Mouse (Mus musculus): ENCODE data around the gene Dnase1.
A peak's percentile ranks its signal among the peaks of the same experiment; 100 is the strongest.
"Not testable (repeated sequence)": the region's sequence is repeated elsewhere in the genome, so short reads cannot be mapped to it uniquely, and the experiment has no call there.

Dnase1 gene

GRCm38 (mm10) chr16:4041646-4042045 is 4.9 kb downstream of the Dnase1 start:
- ATAC-seq (ENCODE audit: insufficient number of reproducible peaks, low FRiP score, low TSS enrichment), result no peak

DNA sequence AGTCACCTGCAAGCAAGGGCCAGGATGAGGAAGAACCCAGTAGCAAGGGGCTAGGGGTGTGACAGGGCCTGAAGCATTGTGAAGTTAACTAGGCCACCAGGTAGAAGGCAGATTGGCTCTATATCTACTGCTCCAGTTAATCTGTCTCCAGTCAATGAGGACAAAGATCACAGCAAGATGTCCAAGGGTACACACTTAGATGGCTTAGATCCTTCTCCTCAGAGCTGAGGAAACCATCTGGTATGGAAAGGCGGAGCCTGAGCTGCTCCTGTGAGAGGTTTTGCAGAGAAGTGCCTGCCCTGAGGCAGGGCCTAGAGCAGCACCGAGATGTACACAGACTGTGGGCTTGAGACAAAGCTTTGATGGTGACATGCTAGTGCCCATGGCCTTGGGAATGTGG is 7.4 kb downstream of the Dnase1 start:
- ATAC-seq (ENCODE audit: insufficient number of reproducible peaks, low FRiP score, low TSS enrichment), result no peak

- no peak for ATAC-seq (ENCODE audit: insufficient number of reproducible peaks, low FRiP score, low TSS enrichment)
These were observed 8.8 kb downstream of the Dnase1 start for GRCm38 (mm10) chr16:4045524-4045923.

DNA sequence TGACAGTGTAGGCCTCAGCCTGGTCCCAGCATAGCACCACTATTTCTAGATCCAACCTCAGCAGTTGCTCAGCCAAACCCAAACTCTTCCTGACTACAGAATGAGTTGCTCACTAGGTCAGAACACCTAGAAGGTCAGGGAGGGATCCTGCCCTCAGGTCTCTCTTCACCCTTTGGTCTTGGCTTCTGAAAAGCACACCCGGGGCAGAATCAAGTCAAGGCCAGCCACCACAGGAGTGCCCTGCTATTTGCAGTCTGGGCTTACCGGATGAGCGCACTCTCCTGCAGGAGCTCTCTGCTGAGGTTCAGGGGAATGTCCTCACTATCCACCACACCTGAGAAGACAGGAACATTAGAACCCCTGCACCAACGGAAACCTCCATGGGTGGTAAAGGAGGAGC is 15.9 kb downstream of the Dnase1 start:
- ATAC-seq (ENCODE audit: insufficient number of reproducible peaks, low FRiP score, low TSS enrichment), result no peak

- ATAC-seq (ENCODE audit: insufficient number of reproducible peaks, low FRiP score, low TSS enrichment), result no peak
These were observed 17.1 kb downstream of the Dnase1 start for GRCm38 (mm10) chr16:4053811-4054210.

DNA sequence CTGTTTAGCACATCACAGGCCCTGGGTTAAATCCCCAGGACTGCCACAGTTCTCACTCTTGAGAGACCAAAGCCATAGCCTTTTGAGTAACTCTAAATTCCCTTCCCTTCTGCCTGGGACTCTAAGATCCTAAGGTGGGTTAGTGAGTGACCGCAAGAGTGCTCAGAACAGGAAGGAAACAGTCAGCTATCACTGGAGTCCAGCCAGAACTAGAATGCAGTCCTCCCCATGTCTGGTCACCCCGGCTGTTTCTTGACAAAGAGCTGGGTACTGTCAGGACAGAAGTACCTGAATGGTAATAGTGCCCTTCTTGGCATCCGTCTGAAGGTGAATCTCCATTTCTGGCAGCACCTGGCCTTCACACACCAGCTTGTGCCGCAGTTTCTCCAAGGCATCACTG is 28.2 kb downstream of the Dnase1 start:
- no peak for ATAC-seq (ENCODE audit: insufficient number of reproducible peaks, low FRiP score, low TSS enrichment)

DNA sequence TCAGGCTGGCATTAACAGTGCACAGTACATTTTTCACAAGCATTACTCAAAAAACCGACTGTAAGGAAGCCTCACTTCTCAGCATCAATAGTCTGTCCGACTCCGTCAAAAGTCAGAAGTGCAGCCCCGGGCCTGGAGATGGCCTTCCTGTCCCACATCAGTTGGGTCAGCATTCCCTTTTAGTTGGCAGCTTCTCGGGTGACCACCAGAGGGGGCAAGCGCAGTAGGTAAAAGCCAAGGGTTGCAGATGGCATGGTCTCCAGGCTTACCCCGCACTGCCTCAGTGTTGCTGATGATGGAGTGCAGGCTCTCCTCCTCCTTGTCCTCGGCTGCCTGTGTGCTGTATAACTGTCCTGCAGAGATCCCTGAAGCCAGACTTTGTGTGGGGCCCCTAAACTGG is 31.8 kb downstream of the Dnase1 start:
- ATAC-seq (ENCODE audit: insufficient number of reproducible peaks, low FRiP score, low TSS enrichment), result no peak

- ATAC-seq (ENCODE audit: insufficient number of reproducible peaks, low FRiP score, low TSS enrichment), result no peak
These were observed 37.6 kb downstream of the Dnase1 start for GRCm38 (mm10) chr16:4074297-4074696.

DNA sequence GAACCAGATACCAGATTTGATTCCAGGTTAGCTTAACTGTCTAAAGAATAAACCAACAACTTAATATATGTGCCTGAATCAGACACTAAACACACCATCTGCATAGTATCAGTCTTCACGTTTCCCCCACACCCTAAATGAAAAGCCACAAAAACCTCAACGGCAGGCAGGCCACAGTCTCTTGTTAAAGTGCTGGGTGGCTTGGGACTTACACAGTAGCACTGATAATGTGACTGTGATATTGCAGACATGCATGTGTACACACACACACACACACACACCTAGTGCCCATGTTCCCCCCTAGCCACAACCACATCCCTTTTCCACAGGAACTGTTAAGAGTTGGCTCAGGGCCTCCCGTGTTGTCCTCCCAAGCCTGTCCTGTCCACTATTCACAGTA is 38.1 kb downstream of the Dnase1 start:
- ATAC-seq (ENCODE audit: insufficient number of reproducible peaks, low FRiP score, low TSS enrichment), result no peak

DNA sequence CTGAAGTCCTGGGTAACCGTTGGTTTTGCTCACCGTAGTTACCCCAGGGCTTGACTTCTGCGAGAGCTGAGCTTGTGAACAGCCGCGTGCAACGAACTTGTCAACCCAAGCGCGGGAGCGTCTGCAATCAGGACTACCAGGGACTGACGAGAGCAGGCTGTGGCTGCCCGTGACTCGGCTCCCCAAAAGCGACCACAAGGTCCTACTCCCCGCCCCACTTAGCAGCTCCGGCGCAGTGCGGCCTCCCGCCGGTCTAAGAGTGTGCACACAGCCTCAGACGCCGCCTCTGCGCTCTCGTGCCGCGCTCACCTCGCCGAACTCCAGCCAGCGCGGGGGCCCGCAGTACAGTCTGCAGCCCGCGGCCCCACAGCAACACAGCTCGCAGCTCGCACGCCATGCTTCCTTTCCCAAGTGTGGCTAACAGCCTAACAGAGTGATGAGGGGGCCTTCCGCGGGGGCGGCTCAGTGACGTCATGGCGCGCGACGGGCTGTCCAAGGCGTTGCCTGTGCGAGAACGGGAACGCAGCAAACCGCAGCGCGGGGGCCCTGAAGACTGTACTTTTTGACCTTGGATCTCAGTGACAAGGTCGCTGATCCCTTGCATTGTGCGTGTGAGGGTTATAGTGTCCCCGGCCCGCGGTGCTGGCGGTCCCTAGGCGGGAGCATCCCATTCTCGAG is 40.8 kb downstream of the Dnase1 start, which contains the start of gene Trap1:
Gene Trap1 (minus strand): TSS at position 444 of the 678 bp plus-strand sequence.
- ATAC-seq (ENCODE audit: insufficient number of reproducible peaks, low FRiP score, low TSS enrichment), result peak; percentile 90

DNA sequence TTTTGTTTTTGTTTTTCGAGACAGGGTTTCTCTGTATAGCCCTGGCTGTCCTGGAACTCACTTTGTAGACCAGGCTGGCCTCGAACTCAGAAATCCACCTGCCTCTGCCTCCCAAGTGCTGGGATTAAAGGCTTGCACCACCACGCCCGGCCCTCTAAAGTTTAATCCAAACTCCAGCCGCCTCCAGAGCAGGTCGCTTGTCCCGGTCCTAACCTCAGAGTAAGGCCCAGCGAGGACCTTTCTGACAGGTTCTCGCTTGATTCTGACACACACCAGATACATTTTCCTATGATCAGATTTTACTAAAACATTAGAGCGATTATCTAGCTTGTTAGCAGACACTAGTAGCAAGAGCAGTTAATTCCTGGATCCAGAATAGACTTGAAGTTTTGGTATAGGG is 41.6 kb downstream of the Dnase1 start:
- ATAC-seq (ENCODE audit: insufficient number of reproducible peaks, low FRiP score, low TSS enrichment), result not testable (repeated sequence)

- ATAC-seq (ENCODE audit: insufficient number of reproducible peaks, low FRiP score, low TSS enrichment), result no peak
These were observed 42.9 kb downstream of the Dnase1 start for GRCm38 (mm10) chr16:4079656-4080055.

- ATAC-seq (ENCODE audit: insufficient number of reproducible peaks, low FRiP score, low TSS enrichment), result not testable (repeated sequence)
These were observed 43.7 kb downstream of the Dnase1 start for GRCm38 (mm10) chr16:4080419-4080818.

DNA sequence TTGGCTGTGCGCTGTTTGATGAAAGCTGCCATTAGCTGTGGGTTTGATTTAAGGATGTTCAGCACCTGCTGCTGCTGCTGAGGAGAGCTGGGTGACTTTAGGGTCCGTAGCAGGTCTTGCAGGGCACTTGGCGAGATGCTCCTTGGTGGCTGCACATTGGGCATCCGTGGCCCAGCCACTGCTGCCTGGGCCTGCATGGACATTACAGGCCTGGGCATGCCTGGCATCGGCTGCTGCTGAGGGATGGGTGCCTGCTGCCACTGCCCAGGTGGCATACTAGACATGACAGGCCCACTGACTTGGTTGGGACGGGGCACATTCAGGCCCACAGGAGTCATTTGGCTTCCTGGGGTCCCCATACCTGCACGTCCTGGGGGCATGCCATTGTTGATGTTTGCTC is 48.3 kb downstream of the Dnase1 start:
- ATAC-seq (ENCODE audit: insufficient number of reproducible peaks, low FRiP score, low TSS enrichment), result no peak

GRCm38 (mm10) chr16:4085851-4086387 is 49.2 kb downstream of the Dnase1 start:
- no peak for ATAC-seq (ENCODE audit: insufficient number of reproducible peaks, low FRiP score, low TSS enrichment)

- no peak for ATAC-seq (ENCODE audit: insufficient number of reproducible peaks, low FRiP score, low TSS enrichment)
These were observed 50.6 kb downstream of the Dnase1 start for GRCm38 (mm10) chr16:4087214-4087913.

Data from cerebellum, adult (tissue).